Mouse (Mus musculus): ENCODE data around the gene Gpr153. TPM values are rescaled to one million over a fixed set of nuclear protein-coding genes. Genes with fewer than 3 reads are reported as not detected.
A peak's percentile ranks its signal among the peaks of the same experiment; 100 is the strongest.

Gpr153 gene
- total RNA-seq, 1 experiment from 2014 or later = 0.86 TPM

DNA sequence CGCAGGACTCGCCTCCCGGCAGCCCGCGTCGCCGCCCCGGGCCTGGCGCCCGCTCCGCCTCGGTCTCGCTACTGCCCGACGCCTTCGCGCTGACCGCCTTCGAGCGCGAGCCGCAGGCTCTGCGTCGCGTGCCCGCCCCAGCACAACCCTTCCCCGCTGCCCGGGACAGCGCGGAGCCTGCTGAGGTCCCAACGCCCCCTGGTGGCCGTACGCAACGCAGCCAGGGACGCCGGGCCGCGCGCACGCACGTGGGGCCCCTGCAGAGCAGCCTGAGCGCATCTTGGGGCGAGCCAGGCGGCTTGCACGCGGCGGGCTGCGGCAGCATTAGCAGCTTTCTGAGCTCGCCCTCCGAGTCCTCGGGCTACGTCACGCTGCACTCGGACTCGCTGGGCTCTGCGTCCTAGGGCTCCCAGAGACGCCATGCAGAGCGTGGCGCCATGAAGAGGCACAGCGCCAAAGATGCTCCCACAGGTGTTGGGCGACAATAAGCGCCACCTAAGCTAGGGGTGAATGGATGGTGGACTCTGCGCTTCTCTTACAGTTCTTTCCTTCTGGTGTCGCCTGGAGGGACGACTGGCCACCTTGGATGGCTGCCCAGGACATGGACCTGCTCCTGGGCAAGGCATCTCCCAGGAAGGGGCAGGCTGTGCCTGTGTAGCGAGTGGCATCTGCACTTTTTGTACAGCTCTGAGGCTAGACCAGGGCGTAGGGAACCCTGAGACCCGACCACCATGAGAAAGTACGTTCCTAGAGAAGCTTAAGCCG, 9.3 kb downstream of the Gpr153 start:
- ATAC-seq (replicated peaks; ENCODE audit: insufficient number of reproducible peaks, low FRiP score, low TSS enrichment, poor library complexity, severe bottlenecking) = peak; percentile 44; the same call in 1 of the 2 replicates

DNA sequence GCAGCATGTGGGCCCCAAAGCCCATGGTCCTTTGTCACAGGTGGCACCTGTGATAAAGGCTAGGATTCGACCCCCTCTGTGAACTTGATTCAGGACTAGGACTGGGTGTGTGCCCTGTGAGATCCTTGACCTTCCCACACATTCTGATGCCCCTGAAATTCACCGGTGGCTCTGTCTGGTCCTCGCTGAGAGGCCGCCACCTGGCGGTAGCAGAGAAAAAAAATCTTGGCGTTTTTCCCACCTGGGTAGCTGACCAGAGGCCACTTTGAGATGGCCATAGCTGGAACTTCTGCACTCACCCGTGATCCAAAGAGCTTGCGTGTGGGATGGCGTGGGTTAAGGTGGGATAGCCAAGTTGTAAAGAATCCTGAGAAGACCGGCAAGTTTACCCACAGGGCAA, 11.5 kb downstream of the Gpr153 start:
- no peak for ATAC-seq (replicated peaks; ENCODE audit: insufficient number of reproducible peaks, low FRiP score, low TSS enrichment, poor library complexity, severe bottlenecking)

DNA sequence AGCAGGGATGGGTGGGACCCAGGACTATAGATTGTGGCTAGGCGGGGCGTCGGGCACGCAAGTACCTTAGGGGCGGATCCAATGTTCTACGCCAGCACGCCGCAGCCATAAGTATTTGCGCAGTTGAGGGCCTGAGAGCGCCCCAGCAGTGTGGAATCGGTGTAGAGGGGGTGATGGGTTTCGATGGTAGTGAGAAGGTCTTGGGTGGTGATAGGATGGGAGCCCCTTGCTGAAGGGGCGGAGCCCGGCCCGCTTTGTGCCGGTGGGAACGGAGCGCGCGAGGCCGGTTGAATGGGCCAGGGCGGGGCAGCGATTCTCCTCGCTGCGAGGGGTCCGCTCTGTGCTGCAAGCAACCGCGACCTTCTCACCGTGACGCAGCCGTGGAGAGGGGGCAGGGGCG, 12.2 kb downstream of the Gpr153 start:
- no peak for ATAC-seq (replicated peaks; ENCODE audit: insufficient number of reproducible peaks, low FRiP score, low TSS enrichment, poor library complexity, severe bottlenecking)

DNA sequence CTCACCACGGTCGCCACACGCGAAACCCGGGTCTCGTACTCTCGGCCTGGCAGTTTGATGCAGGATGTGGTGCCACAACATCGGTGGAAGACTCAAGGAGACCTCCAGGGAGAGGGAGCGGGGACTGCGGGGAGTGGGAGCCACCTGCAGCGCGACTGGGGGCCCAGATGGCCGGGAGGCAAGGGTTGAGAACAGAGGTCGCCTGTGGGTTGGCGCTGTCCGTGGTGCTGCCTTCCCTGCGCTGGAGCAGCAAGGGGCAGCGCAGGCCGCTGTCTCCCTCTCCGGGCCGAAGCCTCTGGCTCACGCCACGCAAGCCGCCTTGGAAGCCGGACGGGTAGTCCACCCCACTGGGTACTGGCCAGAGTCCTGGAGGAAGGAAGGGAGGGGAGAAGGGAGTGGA, 12.9 kb downstream of the Gpr153 start:
- no peak for ATAC-seq (replicated peaks; ENCODE audit: insufficient number of reproducible peaks, low FRiP score, low TSS enrichment, poor library complexity, severe bottlenecking)

DNA sequence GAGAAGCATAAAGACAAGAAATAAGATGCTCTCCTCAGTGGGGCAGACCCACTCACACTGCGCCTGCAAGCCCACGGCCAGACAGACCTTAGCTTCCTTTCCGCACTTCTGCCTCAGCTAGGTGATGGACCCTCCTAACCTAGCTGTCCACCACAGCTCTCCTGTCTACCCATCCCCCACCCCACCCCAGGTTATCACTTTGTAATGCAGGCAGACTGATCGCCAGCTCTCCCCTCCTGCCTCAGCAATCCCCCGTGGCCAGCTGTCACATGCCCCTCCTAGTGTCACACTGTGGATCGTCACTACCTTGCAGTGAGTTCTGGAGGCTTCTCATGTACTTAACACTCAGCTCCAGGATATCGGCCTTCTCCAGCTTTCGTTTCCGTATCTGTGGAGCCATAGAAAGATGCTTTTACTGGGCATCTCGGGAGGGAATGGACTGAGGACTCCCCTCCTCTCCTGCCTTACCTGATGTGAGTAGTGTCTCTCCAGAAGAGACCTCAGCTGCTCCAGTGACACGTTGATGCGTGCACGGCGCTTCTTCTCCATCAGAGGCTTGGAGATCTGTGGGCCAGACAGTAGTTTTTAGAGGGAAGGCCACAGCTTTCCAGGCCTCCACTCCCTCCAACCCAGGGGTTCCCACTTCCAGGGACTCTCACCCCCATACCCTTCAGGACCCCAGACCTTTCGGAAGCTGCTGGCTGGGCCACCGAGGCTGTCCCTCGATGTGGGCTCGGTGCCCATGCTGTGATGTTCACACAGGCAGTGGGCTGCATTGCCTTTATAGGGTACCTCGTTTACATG, 13.5 kb downstream of the Gpr153 start:
- no peak for ATAC-seq (replicated peaks; ENCODE audit: insufficient number of reproducible peaks, low FRiP score, low TSS enrichment, poor library complexity, severe bottlenecking)

DNA sequence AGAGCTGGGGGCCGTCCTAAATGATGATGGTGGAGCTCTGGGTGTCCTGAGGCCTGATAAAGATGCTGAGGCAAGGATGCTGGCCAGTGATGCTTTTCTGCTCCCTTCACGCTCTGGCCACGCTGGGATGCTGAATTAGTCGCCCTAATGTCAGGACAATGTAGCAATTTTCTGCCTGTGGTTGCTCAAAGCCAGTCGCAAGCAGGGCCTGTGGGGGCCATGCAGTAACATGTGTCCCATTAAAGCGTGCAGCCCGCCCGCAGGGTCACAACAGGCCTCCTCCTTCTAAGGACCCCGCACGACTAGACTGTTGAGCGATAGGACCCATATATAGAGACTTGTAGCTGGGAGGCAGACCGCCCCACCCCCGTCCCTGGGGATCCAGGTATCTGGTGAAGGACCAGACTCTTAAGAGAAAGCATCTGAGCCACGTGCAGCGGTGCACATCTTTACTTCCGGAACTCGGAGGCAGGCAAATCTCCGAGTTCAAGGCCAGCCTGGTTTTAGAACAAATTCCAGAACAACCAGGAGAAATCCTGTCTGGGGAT, 14.4 kb downstream of the Gpr153 start:
- ATAC-seq (replicated peaks; ENCODE audit: insufficient number of reproducible peaks, low FRiP score, low TSS enrichment, poor library complexity, severe bottlenecking) = no peak

DNA sequence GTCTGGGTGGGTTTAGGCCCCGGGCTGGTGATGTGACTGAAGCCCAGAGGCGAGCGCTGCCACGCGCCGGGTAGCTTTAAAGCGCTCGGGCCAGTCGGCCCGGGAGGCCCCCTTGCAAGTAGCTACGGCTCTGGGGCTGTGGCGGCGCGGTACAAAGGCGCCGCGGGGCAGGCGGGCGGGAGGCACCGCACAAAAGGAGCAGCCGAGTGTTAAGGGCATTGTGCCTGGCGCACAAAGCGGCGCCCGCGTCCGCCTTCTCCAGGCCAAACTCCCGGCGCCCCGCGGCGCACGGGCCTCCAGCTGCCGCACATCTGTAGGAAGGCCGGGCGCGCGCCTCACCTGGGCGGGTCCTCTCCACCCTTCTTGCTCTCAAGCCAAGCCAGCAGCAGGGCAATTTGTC, 16.4 kb downstream of the Gpr153 start:
- no peak for ATAC-seq (replicated peaks; ENCODE audit: insufficient number of reproducible peaks, low FRiP score, low TSS enrichment, poor library complexity, severe bottlenecking)

DNA sequence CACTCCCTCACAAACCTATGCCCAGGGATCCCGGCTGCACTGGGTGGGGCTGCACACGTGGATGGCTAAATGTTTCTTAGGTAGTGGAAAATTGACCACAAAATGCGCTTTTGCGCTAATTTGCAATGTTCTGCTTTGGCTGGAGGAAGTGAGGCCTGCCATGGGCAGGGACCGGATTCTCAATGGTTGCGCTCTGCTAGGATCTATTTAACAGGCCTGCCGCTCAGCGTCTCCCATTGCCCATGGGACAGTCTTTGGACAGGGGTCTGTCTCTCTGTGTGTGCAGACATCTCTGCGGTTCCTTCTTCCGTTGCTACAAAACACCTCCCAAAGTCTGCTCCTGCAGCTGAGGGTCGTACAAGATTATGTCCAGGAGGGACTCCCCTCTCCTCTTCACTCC, 17.0 kb downstream of the Gpr153 start:
- ATAC-seq (replicated peaks; ENCODE audit: insufficient number of reproducible peaks, low FRiP score, low TSS enrichment, poor library complexity, severe bottlenecking) = no peak

DNA sequence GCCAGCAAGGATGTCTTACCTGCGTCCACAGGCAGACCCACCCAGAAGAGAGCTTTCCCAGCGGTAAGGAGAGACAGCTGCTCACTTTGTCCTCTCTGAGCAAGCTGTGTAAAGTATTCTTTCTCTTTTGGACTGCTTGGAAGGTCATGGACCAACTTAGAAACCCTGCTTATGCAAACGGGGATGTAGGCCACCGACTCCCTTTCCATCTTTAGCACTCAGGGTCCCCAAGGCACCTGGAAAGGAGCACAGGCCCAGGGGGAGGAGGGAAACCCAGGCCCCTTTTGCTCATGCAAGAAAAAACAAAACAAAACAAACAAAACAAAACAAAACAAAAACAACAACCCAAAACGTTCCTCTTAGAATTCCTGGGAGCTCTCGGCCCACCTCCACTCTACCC, 17.5 kb downstream of the Gpr153 start, which contains the start of gene Hes3:
Gene Hes3 (minus strand): TSS at position 101 of the 400 bp plus-strand sequence.
- ATAC-seq (replicated peaks; ENCODE audit: insufficient number of reproducible peaks, low FRiP score, low TSS enrichment, poor library complexity, severe bottlenecking) = no peak

DNA sequence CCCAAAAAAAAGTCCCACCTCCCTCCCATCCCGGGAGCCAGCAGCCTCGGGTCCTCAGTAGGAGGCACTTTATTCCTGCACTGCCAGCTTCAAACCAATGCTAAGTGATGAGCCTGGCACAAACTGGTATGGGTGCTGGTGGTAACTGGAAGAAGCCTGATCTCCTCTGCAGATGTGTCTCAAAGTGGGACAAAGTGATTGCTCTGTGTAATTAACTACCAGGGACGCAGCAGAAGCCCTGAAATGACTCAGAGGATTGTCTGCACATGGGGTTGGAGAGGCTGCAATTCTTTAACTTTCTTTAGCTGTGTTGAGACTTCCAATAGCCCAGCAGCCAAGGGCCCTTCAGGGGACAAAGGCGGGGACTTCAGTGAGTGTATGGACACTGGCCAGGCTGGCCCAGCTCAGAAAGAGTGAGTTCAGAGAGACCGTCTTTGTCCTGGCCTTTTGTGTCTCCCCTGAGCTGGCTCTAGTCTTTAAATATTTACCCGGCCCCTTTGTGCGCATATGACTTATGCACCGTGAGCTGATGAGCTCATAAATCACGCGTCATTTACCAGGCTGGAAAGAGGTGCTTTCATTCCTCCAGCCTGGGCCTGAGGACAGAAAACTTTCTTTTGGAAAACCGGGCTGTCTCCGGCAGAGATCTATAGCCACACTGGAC, 18.2 kb downstream of the Gpr153 start:
- no peak for ATAC-seq (replicated peaks; ENCODE audit: insufficient number of reproducible peaks, low FRiP score, low TSS enrichment, poor library complexity, severe bottlenecking)

DNA sequence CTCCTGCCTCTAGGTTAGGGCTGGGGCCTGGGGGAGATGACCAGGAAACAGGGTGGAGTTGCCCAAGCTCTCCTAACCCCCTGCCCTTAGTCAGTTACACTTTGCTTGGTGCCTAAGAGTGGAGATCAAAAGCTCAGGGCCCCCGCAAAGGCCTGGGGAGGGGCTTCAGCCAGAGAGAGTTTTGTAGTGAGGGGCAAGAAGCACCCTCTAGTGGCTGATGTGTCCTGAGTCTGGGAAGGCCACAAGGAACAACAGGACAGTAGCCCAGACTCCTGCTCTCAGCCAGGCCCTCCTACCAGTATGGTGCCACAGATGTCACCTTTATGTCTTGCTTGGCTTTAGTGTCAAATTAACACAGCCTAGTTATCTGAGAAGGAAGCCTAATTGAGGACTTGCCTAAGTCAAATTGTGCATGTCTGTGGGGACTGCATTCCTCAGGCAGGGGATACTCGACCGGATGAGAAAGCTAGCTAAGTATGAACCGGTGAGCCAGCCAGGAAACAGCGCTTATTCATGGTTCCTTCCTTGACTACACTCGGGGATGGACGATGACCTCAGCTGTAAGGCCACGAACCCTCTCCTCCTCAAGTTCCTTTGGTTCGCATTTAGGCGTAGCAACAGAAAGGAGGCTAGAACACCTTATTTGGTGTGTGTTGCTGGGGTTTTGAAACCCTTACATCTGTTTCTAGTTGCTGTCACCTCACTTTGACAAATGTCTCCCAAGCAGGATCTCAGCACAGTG, 20.3 kb downstream of the Gpr153 start:
- ATAC-seq (replicated peaks; ENCODE audit: insufficient number of reproducible peaks, low FRiP score, low TSS enrichment, poor library complexity, severe bottlenecking) = no peak

DNA sequence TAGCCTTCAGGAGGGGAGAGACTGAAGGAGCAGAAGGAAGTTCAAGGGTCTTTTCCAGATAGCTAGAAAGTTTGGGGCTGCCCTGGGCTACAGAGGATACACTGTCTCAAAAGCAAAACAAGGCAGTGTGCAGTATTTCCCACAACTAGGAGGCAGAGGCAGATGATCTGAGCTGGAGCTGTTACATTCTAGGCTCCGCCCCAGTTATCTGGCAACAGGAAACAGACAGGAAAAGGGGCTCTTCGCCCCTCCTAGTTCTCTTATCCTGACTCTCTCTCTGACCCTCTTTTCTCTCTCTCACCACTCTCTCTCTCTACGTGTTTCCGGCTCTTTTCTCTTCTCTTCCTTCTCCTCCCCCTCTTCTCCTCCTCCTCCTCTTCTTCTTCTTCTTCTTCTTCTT, 21.9 kb downstream of the Gpr153 start:
- no peak for ATAC-seq (replicated peaks; ENCODE audit: insufficient number of reproducible peaks, low FRiP score, low TSS enrichment, poor library complexity, severe bottlenecking)

DNA sequence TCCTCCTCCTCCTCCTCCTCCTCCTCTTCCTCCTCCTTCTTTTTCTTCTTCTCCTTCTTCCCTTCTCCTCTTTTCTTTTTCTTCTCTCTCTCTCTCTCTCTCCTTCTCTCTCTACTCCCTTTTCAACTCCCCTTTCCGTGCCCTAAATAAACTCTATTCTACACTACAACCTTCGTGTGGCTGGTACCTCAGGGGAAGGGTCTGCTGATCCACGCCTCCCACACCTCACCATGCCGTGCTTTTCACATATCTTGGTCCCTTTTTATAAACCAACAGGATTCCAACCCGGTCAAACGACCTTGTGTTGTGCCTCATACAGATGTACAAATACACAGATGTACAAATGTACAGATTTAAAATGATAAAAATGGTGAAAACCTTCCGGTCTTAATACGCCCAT, 22.3 kb downstream of the Gpr153 start:
- no peak for ATAC-seq (replicated peaks; ENCODE audit: insufficient number of reproducible peaks, low FRiP score, low TSS enrichment, poor library complexity, severe bottlenecking)

DNA sequence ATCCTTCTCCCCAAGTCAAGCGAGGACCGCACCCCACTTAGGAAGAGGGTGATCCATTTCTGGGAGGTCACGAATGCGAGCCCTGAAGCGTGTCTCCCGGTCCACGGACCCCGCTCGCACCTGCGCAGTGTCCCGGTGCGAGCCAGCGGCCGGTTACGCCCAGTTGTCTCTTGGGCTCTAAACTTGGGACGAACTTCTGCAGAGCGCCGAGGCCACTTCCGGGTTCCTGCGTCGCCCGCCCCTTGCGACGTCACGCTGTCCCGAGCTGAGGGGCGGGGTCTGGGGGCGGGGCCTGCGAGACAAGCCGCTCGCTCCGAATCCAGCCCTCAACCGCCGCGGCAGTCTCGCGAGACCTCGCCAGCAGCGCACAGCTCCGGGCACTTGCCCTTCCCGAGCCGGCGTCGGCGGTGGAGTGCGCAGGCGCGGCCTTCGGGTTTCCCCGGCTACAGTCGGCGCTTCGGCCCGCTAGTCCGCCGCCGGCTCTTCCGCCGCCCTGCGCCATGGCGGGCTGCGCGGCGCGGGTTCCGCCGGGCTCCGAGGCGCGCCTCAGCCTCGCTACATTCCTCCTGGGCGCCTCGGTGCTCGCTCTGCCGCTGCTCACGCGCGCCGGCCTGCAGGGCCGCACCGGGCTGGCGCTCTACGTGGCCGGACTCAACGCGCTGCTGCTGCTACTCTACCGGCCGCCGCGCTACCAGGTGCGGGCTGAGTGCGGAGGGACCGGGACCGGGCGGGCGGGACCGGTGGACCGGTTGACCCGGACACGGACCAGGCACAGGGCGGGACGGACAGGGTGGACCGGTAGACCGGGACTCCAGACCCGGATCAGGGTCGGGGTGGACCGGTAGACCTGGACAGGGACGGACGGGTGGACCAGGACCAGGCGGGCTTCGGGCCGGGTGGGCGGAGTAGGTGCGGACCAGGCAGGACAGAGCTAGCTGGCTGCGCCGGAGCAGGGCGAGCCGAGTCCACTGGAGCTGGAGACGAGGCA, 23.1 kb downstream of the Gpr153 start, which contains the start of gene Icmt:
Gene Icmt (plus strand): TSS at position 354 of the 988 bp plus-strand sequence.
- ATAC-seq (replicated peaks; ENCODE audit: insufficient number of reproducible peaks, low FRiP score, low TSS enrichment, poor library complexity, severe bottlenecking) = peak; percentile 76

DNA sequence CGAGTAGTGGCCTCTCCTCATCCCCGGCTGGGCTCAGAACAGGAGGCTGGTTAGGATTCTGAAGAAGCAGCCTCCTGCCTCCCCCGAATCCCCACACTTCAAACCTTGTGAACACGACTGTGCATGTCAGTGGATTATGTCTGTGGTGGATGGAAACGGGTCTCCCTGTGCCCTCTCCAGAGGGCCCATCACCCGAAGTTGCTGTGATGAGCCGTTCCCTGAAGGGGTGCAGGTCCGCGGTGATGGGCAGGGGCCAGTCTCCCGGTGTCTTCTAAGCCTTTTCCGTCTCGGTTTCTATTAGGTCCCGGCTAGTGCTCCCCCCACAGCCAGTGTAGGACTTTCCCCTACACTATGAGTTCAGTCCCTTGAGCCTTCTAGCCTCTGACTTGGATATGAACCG, 24.8 kb downstream of the Gpr153 start:
- ATAC-seq (replicated peaks; ENCODE audit: insufficient number of reproducible peaks, low FRiP score, low TSS enrichment, poor library complexity, severe bottlenecking) = no peak

DNA sequence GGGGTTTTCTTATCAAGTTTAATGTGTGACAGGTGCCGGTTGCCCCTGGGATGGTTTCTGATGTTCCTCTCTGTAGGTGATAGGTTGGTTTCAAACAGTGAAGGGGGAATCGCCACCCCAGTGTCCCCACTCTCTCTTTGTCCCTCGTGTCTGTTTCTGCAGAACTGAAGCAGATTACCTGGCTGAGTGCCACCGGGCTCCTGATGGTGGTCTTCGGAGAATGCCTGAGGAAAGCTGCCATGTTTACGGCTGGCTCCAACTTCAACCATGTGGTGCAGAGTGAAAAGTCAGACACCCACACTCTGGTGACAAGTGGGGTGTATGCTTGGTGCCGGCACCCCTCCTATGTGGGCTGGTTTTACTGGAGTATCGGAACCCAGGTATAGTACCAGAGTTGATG, 26.3 kb downstream of the Gpr153 start:
- no peak for ATAC-seq (replicated peaks; ENCODE audit: insufficient number of reproducible peaks, low FRiP score, low TSS enrichment, poor library complexity, severe bottlenecking)

DNA sequence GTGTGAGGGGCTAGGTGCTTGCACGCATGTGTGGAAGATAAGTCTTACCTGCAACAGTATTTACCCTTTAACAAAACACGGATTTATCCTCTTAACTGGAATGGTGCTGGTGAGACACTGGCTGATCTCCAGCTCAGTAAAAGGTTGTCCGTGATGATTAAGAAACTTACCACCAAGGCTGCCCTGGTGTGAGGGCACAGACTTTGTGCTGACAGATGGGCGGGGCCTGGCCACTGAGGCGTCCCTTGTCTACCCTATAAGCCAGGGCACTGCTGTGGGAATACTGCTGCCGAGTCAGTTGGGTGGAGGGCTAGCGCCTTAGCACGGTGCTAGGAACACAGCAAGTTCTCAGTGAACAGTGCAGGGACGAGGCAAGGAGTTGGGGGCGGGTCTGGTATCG, 28.0 kb downstream of the Gpr153 start:
- ATAC-seq (replicated peaks; ENCODE audit: insufficient number of reproducible peaks, low FRiP score, low TSS enrichment, poor library complexity, severe bottlenecking) = no peak
